Mouse (Mus musculus) heart, embryonic 13.5 days (tissue): ENCODE data around the gene Tgm1. TPM values are rescaled to one million over a fixed set of nuclear protein-coding genes. Genes with fewer than 3 reads are reported as not detected.
A peak's percentile ranks its signal among the peaks of the same experiment; 100 is the strongest.

Experiments used
- ATAC-seq: fragments of 200-750 bp; cut with Nextera tagmentation; 2 replicates; pipeline ENCODE4 v1.8.0; 2017; ENCODE audit warnings: moderate TSS enrichment; ENCODE audit not compliant: insufficient number of reproducible peaks, low FRiP score, low TSS enrichment; ENCODE audit errors: extremely low read depth
- H3K27ac ChIP-seq: fragments of 300-500 bp; sonication (generic); replicated peaks from 2 replicates; pipeline ENCODE4 v1.5.1; 2015; ENCODE audit warnings: moderate library complexity, mild to moderate bottlenecking, inconsistent platforms
- H3K27me3 ChIP-seq: fragments of 300-500 bp; sonication (generic); replicated peaks from 2 replicates; pipeline ENCODE4 v1.6.1; 2015; ENCODE audit warnings: mild to moderate bottlenecking, inconsistent platforms
- H3K36me3 ChIP-seq: fragments of 300-500 bp; sonication (generic); 2 replicates; pipeline ENCODE4 v1.6.1; 2015; ENCODE audit warnings: mild to moderate bottlenecking, inconsistent platforms
- H3K4me1 ChIP-seq: fragments of 300-500 bp; sonication (generic); 2 replicates; pipeline ENCODE4 v1.6.1; 2015; ENCODE audit warnings: inconsistent platforms
- H3K4me2 ChIP-seq: fragments of 300-500 bp; sonication (generic); 2 replicates; pipeline ENCODE4 v1.6.1; 2015; ENCODE audit warnings: inconsistent platforms, mild to moderate bottlenecking, moderate library complexity
- H3K4me3 ChIP-seq: fragments of 300-500 bp; sonication (generic); 2 replicates; pipeline ENCODE4 v1.5.1; 2015; ENCODE audit warnings: moderate library complexity, mild to moderate bottlenecking, inconsistent platforms
- H3K9ac ChIP-seq: fragments of 300-500 bp; sonication (generic); 2 replicates; pipeline ENCODE4 v1.6.1; 2015; ENCODE audit warnings: inconsistent platforms, mild to moderate bottlenecking, moderate library complexity
- H3K9me3 ChIP-seq: fragments of 300-500 bp; sonication (generic); 2 replicates; pipeline ENCODE4 v1.6.1; 2016; ENCODE audit warnings: inconsistent platforms
- WGBS: fragments of 180-500 bp; shearing (Covaris S2); methylation state at CpG from one replicate; pipeline ENCODE4 v1.1.7; 2015; ENCODE audit warnings: mixed read lengths; 5-methylcytosine and 5-hydroxymethylcytosine counted together
- polyA plus RNA-seq: library from polyadenylated mRNA; unstranded; fragments of >200 nt; fragmentation: Nextera tagmentation; extraction: Ambion mirVana; gene quantifications from 2 replicates; pipeline ENCODE4 v1.2.1, GENCODE M21; 2015

Gene Tgm1
- polyA plus RNA-seq, 1 experiment from 2014 or later, result 0.25 TPM

DNA sequence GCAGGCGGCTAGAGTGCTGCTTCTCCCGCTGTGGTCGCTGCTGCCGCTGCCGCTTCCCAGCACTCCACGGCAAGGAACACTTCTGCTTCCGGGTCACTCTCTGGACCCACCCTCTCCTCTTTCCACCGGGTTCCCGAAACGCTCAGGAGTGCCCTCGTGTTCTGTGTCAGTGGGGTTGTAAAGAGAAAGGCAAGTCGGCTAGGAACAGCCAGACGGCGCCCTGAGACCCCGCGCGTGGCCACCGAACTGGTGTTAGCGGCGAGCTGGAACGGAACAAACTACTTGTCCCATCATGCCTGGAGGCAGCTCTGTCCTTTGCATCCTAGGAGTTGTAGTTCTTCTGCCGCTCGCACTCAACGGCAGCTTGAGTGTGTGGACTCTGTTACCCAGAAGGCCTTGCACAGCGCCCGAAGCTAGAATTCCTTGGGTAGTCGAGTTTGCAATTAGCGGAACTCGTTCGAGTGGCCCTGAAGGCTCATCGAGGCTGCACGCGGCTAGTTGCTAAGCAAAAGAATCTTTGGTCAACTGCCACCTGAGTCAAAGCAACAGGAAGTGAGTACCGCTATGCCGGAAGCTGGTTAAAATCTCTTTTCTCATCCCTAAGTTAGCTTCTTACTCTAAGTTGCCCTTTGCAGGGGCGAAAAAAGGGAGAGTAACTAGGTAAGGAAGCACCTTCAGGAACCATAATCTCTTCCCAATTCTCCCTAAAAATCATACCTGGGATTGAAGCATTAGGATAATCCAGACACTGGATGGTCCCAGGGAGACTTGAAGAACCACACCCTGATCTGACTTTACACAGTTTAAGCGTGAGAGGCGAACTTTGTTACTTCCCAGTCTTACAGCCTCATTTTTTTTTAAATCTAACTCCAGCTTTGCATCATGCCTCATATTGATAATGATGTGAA lies 41.6 kb downstream of the Tgm1 start, which contains the start of the genes Gmpr2 and Nedd8:
Gene Gmpr2, plus strand, starts transcription at position 109 of the 908 bp plus-strand sequence.
Gene Nedd8, minus strand, starts transcription at position 292 of the 908 bp plus-strand sequence.
- 1% methylated on average over 38 of the region's 38 CpGs for WGBS

DNA sequence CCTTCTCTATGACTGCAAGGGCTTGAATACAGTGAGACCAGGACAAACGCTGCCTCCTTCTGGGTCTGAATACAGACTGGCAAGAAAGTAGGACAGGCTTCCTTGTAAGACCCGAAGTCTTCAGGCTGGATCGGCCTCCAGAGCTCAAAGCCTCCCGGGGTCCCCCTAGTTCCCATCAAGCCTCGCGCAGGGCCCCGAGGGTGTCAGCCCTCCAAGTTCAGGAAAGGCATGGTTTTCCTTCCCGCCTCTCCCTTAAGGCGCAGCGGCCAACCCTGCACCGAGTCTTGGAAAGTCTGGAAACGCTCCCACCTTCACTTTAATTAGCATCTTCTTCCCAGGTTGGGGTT lies 42.3 kb downstream of the Tgm1 start:
- peak; percentile 22; the same call in 1 of the 2 replicates for ATAC-seq
- H3K9me3 ChIP-seq, result no peaks in the 10 kb centered on the region
- WGBS, result 0% methylated on average over 12 of the region's 12 CpGs
- H3K36me3 ChIP-seq, result peaks cover 36% of the 10 kb centered on the region
- peaks cover 22% of the 10 kb centered on the region for H3K4me1 ChIP-seq
- peak overlapping the region; percentile 83 for H3K27ac ChIP-seq
- no peaks in the 10 kb centered on the region for H3K27me3 ChIP-seq
- H3K4me3 ChIP-seq, result peak overlapping the region; percentile 83
- peak overlapping the region; percentile 88 for H3K4me2 ChIP-seq
- peak overlapping the region; percentile 91 for H3K9ac ChIP-seq

More for the DNA sequence above, 41.6 kb downstream of the Tgm1 start, which contains the start of the genes Gmpr2 and Nedd8:
- H3K4me1 ChIP-seq, result peaks cover 22% of the 10 kb centered on the region
- peaks cover 38% of the 10 kb centered on the region for H3K36me3 ChIP-seq
- ATAC-seq, result peak; percentile 91; the same call in 1 of the 2 replicates
- peak within 1 kb of the TSS; percentile 91 for H3K9ac ChIP-seq
- H3K4me2 ChIP-seq, result peak within 1 kb of the TSS; percentile 88
- peak within 1 kb of the TSS; percentile 83 for H3K4me3 ChIP-seq
- H3K27ac ChIP-seq, result peak within 1 kb of the TSS; percentile 83
- H3K9me3 ChIP-seq, result no peaks in the 10 kb centered on the region
- no peaks in the 10 kb centered on the region for H3K27me3 ChIP-seq

DNA sequence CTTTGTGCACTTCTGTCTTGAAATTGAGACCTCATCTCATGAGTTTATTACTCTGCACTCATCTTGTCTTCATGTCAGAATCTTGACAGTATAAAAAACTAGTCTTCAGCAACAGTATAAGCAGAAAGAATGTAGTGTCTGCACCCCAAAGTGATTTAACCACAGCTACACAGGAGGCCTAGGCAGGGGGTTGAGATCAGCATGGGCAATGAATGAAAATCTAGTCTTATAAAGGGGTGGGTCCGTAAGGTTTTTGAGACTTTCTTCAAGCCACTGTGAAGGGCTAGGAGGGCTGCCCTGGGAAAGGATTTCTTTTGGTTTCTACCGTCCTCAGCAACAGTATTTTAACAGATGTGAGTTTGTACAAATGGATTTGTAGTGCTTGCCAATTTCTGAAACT lies 53.1 kb downstream of the Tgm1 start:
- peaks cover 31% of the 10 kb centered on the region for H3K4me1 ChIP-seq
- H3K27me3 ChIP-seq, result no peaks in the 10 kb centered on the region
- H3K9ac ChIP-seq, result peak overlapping the region; percentile 90; the same call in 1 of the 2 replicates
- H3K36me3 ChIP-seq, result peaks cover 47% of the 10 kb centered on the region
- 44% methylated on average over 2 of the region's 2 CpGs for WGBS
- H3K4me3 ChIP-seq, result peak overlapping the region; percentile 85
- H3K27ac ChIP-seq, result peak overlapping the region; percentile 86; the same call in 1 of the 2 replicates
- H3K4me2 ChIP-seq, result peak overlapping the region; percentile 78
- ATAC-seq, result no peak
- no peaks in the 10 kb centered on the region for H3K9me3 ChIP-seq

DNA sequence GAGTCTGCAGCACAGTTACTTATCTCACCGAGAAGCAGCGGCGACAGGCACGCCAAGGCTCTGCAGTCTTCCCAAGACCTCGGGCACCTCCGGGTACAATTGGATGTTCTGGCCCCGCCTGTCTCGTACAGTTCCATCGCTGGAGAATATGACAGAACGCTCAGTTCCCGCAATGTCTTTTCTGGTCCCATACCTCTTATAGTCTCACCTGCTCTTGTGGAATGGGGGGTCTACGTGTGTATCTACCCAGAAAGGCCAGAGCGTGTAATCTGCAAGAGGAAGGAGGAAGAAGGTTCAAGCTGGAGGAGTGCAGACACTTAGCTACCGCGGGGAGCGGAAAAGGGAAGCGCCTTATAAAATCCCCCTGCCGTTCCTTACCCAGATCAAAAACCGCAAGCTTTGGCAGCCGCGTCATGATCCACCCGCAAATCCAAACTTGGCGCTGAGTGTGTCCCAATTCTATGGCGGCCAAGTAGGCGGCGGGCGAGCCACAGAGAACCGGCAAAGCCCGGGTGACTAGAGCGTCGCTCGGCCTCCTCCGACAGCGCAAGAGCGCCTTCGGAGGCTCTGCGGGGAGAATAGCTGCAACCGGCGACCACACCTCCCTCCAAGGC lies 53.7 kb downstream of the Tgm1 start, which contains the start of gene Mdp1:
Gene Mdp1, minus strand, starts transcription at position 549 of the 614 bp plus-strand sequence.
- Histone ChIP-seq H3K4me2 (peak within 1 kb of the TSS; percentile 78), H3K27me3 (no peaks in the 10 kb centered on the region), H3K27ac (peak within 1 kb of the TSS; percentile 86), H3K9ac (peak within 1 kb of the TSS; percentile 90), H3K4me3 (peak within 1 kb of the TSS; percentile 85), H3K36me3 (peaks cover 45% of the 10 kb centered on the region), H3K9me3 (no peaks in the 10 kb centered on the region), H3K4me1 (peaks cover 31% of the 10 kb centered on the region)
- WGBS, result 0% methylated on average over 39 of the region's 39 CpGs
- peak; percentile 54; the same call in 1 of the 2 replicates for ATAC-seq

DNA sequence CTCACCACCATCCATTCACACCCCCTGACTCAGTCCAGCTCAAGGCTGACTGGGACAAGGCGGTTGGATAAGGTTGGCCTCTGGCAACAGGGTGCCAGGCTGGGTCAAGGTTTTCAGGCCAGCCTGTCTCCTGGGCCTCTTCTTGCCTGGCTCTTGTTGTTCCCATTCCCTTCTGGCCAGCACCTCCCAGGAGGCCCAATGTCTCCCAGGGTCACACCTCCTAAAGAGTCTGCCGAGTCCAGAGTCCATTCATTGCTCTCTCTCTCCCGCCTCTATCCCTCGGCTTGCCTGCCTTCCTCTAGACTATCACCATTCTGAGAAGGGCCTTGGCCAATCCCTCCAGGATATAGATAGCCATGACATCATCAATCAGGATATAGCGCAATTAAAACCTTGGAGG lies 55.7 kb downstream of the Tgm1 start:
- Histone ChIP-seq H3K27me3 (no peaks in the 10 kb centered on the region), H3K9ac (no peak overlapping the region), H3K9me3 (no peaks in the 10 kb centered on the region), H3K4me2 (no peak overlapping the region), H3K36me3 (peaks cover 33% of the 10 kb centered on the region), H3K4me3 (no peak overlapping the region), H3K4me1 (peaks cover 31% of the 10 kb centered on the region), H3K27ac (peak overlapping the region; percentile 86)
- ATAC-seq, result no peak
- WGBS, result 67% methylated on average over 5 of the region's 5 CpGs

DNA sequence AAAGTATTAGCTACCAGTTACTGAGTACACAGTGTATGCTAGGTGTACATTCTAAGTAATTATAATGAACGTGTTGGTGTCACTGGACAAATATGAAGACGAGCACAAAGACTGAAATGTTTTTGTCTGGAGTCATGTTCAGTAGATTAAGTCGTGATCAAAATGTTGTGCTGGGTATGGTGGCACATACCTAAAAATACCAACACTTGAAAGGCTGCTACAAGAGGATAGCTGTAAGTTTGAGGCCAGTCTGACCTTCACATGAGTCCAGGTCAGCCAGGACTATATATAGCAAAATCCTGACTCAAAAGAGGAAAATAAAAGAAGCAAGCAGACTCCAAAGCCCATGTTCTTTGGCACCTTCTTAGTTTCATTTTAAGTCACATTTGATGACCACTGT lies 56.8 kb downstream of the Tgm1 start:
- H3K4me3 ChIP-seq, result no peak overlapping the region
- H3K4me1 ChIP-seq, result peaks cover 31% of the 10 kb centered on the region
- peak overlapping the region; percentile 86 for H3K27ac ChIP-seq
- peaks cover 24% of the 10 kb centered on the region for H3K36me3 ChIP-seq
- H3K4me2 ChIP-seq, result peak overlapping the region; percentile 24
- no peak; the same call in 1 of the 2 replicates for ATAC-seq
- no peak overlapping the region; the same call in 1 of the 2 replicates for H3K9ac ChIP-seq
- 39% methylated on average over 3 of the region's 3 CpGs for WGBS
- H3K9me3 ChIP-seq, result no peaks in the 10 kb centered on the region
- H3K27me3 ChIP-seq, result no peaks in the 10 kb centered on the region

DNA sequence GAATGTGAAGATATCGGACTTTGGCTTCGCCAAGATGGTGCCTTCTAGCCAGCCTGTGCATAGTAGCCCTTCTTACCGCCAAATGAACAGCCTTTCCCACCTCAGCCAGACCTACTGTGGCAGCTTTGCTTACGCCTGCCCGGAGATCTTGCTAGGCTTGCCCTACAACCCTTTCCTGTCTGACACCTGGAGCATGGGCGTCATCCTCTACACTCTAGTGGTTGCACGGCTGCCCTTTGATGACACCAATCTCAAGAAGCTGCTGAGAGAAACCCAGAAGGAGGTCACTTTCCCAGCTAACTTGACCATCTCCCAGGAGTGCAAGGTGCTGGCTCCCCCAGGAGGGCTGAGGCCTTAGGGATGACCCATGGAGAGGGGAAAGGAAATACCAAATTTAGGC lies 62.2 kb downstream of the Tgm1 start:
- Histone ChIP-seq H3K9ac (no peak overlapping the region), H3K4me2 (no peak overlapping the region), H3K27me3 (no peaks in the 10 kb centered on the region), H3K4me1 (0 out of 2 replicates have a peak, but pooled peaks cover 3% of the 10 kb centered on the region), H3K27ac (no peak overlapping the region), H3K36me3 (peaks cover 6% of the 10 kb centered on the region), H3K9me3 (no peaks in the 10 kb centered on the region), H3K4me3 (no peak overlapping the region)
- no peak for ATAC-seq
- 69% methylated on average over 7 of the region's 7 CpGs for WGBS

Other genes starting within 250 kb of the Tgm1 start
- gene Dhrs4, start 235.2 kb downstream of the Tgm1 start, polyA plus RNA-seq, result 64.7 and 68.9 TPM in 2 replicates
- 1.9 TPM in 2 replicates for gene Carmil3, start 223.3 kb downstream of the Tgm1 start, polyA plus RNA-seq
- 0.43 and 0.47 TPM in 2 replicates for gene Cpne6, start 203.5 kb downstream of the Tgm1 start, polyA plus RNA-seq
- gene Nrl, start 188.9 kb downstream of the Tgm1 start, polyA plus RNA-seq, result not detected in 2 replicates
- gene Pck2, start 173.7 kb downstream of the Tgm1 start, polyA plus RNA-seq, result 40.9 and 43.9 TPM in 2 replicates
- gene Dcaf11, start 153.9 kb downstream of the Tgm1 start, polyA plus RNA-seq, result 60.0 and 66.2 TPM in 2 replicates
- gene A730061H03Rik, start 153.5 kb downstream of the Tgm1 start, polyA plus RNA-seq, result 0.56 and 1.3 TPM in 2 replicates
- gene Fitm1, start 138.3 kb downstream of the Tgm1 start, polyA plus RNA-seq, result 100 and 109 TPM in 2 replicates
- gene Psme1, start 135.8 kb downstream of the Tgm1 start, polyA plus RNA-seq, result 212 and 219 TPM in 2 replicates
- gene Emc9, start 128.6 kb downstream of the Tgm1 start, polyA plus RNA-seq, result 14.8 and 19.1 TPM in 2 replicates
- 191 and 205 TPM in 2 replicates for gene Psme2, start 122.8 kb downstream of the Tgm1 start, polyA plus RNA-seq
- gene Rnf31, start 122.2 kb downstream of the Tgm1 start, polyA plus RNA-seq, result 12.5 and 15.2 TPM in 2 replicates
- 9.7 and 10.1 TPM in 2 replicates for gene Irf9, start 110.4 kb downstream of the Tgm1 start, polyA plus RNA-seq
- 13.4 and 15.1 TPM in 2 replicates for gene Rec8, start 95.9 kb downstream of the Tgm1 start, polyA plus RNA-seq
- gene Ipo4, start 78.0 kb downstream of the Tgm1 start, polyA plus RNA-seq, result 64.8 and 67.1 TPM in 2 replicates
- gene Gm49378, start 76.0 kb downstream of the Tgm1 start, polyA plus RNA-seq, result 1.4 and 1.6 TPM in 2 replicates
- gene Tm9sf1, start 70.1 kb downstream of the Tgm1 start, polyA plus RNA-seq, result 77.8 and 81.5 TPM in 2 replicates
- gene Tssk4, start 63.7 kb downstream of the Tgm1 start, polyA plus RNA-seq, result 0.43 and 0.53 TPM in 2 replicates
- 74.3 and 83.3 TPM in 2 replicates for gene Mdp1, start 53.4 kb downstream of the Tgm1 start, polyA plus RNA-seq
- gene Gmpr2, start 42.0 kb downstream of the Tgm1 start, polyA plus RNA-seq, result 39.3 and 47.4 TPM in 2 replicates
- gene Nedd8, start 41.8 kb downstream of the Tgm1 start, polyA plus RNA-seq, result 471 and 507 TPM in 2 replicates
- 30.9 and 32.1 TPM in 2 replicates for gene Tinf2, start 32.1 kb downstream of the Tgm1 start, polyA plus RNA-seq
- 22.8 and 23.4 TPM in 2 replicates for gene Rabggta, start 8.3 kb upstream of the Tgm1 start, polyA plus RNA-seq
- 54.8 and 66.9 TPM in 2 replicates for gene Dhrs1, start 31.8 kb upstream of the Tgm1 start, polyA plus RNA-seq
- gene Nop9, start 31.8 kb upstream of the Tgm1 start, polyA plus RNA-seq, result 22.8 and 23.9 TPM in 2 replicates
- gene Cideb, start 44.5 kb upstream of the Tgm1 start, polyA plus RNA-seq, result 1.2 and 2.1 TPM in 2 replicates
- 0.25 and 0.27 TPM in 2 replicates for gene Ltb4r2, start 47.5 kb upstream of the Tgm1 start, polyA plus RNA-seq
- 0.48 and 0.71 TPM in 2 replicates for gene Ltb4r1, start 52.0 kb upstream of the Tgm1 start, polyA plus RNA-seq
- gene Adcy4, start 70.2 kb upstream of the Tgm1 start, polyA plus RNA-seq, result 17.7 TPM in 2 replicates
- gene Ripk3, start 74.9 kb upstream of the Tgm1 start, polyA plus RNA-seq, result 18.8 and 20.6 TPM in 2 replicates
- 12.5 and 14.0 TPM in 2 replicates for gene Nfatc4, start 109.2 kb upstream of the Tgm1 start, polyA plus RNA-seq
- 16.5 and 18.2 TPM in 2 replicates for gene Nynrin, start 140.1 kb upstream of the Tgm1 start, polyA plus RNA-seq
- gene Cbln3, start 170.5 kb upstream of the Tgm1 start, polyA plus RNA-seq, result 0.27 and 0.31 TPM in 2 replicates
- 9.5 and 9.8 TPM in 2 replicates for gene Khnyn, start 171.0 kb upstream of the Tgm1 start, polyA plus RNA-seq
- 48.2 and 51.6 TPM in 2 replicates for gene Sdr39u1, start 186.4 kb upstream of the Tgm1 start, polyA plus RNA-seq
- 0.78 and 0.86 TPM in 2 replicates for gene Cma1, start 230.7 kb upstream of the Tgm1 start, polyA plus RNA-seq
- not detected in 2 replicates for gene Cma2, start 237.1 kb upstream of the Tgm1 start, polyA plus RNA-seq